Mouse (Mus musculus): ENCODE data around the gene Yrdc.

Yrdc gene

DNA sequence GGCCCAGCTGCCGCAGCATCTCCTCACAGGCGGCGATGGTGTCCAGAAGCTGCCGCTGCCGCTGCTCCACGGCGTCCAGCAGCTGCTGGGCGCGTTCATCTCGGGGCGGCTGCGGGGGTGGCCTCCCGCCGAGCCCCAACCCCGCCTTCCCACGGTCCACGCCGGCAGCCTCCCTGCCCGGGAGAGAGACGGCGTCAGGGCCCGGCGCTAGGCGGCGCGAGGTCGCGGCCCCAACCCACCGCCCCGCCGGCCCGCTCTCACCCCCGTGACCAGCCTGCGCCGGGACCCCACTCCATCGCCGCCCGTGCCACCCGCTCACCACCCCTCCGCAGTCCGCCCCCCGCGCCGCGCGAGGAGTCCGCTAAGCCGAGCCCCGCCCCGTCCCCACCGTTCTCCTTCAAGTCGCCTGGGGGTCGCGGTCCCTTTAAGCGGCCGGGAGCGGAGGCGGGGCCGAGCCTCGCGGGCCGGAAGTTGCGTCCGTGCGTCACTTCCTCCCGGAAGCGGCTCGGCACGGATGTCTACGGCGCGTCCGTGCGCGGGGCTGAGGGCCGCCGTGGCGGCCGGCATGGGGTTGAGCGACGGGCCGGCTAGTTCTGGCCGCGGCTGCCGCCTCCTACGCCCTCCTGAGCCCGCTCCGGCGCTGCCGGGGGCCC lies at the start of gene Yrdc:
Yrdc (plus strand) TSS at position 419 of the 653 bp plus-strand sequence.
- in situ Hi-C loops (cut with MboI; ENCODE audit: low sequenced_read_pairs): no loop called here

DNA sequence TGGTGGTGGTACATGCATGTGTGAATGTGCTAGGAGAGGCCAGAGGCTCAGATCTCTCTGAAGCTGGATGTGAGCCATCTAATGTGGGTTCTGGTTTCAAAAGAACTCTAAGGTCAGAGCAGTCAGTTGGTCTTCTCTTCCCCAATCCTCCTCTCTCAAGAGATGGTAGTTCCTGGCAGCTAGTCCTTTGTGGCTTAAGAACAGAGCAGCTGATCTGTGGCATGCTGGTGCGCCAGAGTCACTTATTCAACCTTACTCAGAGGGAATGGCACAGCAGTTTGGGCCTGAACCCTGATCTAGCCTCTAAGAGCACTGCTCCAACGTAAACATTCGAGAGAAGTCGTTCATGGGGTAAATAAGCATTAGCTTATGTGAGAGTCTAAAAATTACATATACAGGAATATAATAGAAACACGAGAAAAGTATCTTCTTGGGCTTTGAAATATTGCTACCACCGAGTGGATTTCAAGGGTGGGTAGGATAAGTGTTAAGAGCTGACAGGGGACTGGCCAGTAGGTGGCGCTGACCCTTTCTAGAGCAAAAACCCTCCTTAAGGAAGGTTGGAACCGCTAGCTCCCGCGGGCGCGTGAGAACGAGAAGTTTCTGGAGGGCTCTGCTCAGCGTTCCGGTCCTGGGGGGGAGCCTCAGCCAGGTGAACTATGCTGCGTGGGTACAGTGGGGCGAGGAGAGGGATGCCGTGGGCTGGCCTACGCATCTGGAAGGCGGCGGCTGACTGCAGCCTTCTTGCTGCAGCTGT lies 48.7 kb upstream of the Yrdc start, which contains the start of gene Mtf1:
Mtf1 (plus strand) TSS at position 553 of the 757 bp plus-strand sequence.
- in situ Hi-C loops (cut with MboI; ENCODE audit: low sequenced_read_pairs): no loop called here

DNA sequence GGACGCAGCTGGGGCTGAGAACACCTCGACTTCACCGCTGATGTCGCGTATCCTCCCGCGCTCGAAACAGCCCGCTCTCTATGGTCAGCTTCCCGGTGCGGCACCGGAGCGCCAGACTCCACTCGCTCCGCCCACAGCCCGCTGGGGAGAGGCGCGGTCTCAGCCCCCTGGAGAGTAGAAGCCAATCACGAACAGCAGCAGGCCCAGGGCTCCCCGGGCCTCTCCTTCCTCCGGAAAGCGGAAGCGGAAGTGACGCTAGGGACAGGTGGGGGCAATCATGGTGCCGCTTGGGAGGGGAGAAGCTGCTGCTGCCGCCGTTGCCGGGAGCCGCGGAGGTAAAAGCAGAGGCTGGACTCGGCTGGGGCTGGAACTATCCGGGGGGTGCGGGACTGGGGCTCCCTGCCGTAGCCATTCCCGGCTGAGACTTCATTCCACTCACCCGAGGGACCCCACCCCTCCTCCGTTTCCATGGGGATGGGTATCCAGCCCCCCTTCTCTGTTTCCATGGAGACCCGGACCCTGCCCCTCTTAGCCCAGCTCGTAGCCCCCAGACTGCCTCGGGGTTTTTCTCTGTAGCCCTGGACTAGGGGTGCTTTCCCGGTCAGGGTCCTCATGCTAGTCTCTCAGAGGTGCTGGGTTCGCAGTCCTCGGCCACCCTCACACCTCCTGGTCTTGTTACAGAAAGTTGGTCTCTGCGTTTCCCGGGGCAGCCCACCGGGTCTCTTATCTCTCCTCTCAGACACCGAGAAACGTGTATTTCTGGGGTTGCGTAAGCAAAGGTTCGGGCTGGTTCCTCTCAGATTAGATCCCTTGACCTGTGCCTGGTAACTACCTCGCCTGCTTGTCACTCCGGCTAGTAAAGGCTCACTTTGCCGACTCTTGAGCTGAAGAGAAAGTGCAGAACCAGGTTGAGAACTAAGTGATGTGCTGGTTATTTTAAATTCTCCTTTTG lies 47.9 kb upstream of the Yrdc start:
- in situ Hi-C loops (cut with MboI; ENCODE audit: low sequenced_read_pairs): no loop called here

DNA sequence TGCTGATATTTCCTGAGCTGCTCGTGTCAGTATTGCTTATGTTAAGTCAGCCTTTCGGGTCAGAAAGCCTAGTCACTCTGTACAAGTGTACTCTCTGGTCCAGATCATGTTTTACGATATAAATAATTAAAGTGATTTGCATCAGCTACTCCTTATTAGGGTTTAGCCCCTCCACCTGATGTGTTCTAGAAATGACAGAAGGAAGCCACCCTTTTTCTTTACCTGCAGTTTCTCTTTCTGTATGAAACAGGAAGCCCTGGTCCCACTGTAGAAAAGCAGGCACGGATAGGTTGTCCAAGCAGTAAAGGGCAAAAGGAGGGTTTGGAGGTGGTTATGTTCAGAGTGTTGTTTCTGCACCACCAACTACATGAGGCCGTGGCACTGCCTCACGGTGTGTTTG lies 47.1 kb upstream of the Yrdc start:
- in situ Hi-C loops (cut with MboI; ENCODE audit: low sequenced_read_pairs): no loop called here

DNA sequence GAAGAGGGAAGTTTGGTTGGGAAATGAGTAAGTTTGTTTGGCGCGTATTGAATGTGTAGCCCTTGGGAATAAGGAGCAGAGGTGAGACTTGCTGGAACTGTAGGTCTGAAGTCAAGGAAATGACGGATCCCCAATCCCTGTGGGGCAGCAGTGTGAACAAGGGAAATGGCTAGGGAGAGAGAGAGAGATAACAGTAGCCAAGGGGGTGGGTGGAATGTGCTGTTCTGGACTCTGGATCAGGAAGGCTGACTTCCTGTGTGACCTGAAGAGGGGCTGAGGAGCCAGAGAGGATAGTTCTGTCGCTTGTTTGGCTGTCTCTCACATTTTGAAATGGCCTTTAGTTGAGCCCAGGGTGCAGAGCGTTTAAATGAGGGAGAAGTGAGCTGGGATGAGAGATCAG lies 42.0 kb upstream of the Yrdc start:
- in situ Hi-C loops (cut with MboI; ENCODE audit: low sequenced_read_pairs): no loop called here

- in situ Hi-C loops (cut with MboI; ENCODE audit: low sequenced_read_pairs): no loop called here
Measured at GRCm38 (mm10) chr4:124809136-124809883, 41.2 kb upstream of the Yrdc start.

DNA sequence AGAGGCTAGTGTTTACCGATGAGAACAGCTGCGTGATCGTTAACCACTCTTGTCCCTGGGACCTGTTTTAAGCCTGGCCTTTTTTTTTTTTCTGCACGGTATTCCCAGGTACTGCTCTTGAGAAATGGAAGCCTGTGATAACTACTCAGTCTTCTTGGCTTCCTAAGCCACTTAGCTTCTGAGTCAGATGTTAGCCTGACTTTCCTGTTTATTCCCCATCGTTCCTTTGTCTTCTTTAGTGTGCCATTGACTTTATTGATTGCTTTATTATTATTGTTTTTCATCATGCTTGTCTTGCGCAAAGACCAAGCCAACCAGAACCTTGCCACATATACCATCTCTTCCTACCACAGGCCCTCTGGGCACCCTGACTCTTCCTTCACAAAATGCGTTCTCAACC lies 40.4 kb upstream of the Yrdc start:
- in situ Hi-C loops (cut with MboI; ENCODE audit: low sequenced_read_pairs): no loop called here

GRCm38 (mm10) chr4:124811347-124811975 lies 39.0 kb upstream of the Yrdc start:
- in situ Hi-C loops (cut with MboI; ENCODE audit: low sequenced_read_pairs): no loop called here

DNA sequence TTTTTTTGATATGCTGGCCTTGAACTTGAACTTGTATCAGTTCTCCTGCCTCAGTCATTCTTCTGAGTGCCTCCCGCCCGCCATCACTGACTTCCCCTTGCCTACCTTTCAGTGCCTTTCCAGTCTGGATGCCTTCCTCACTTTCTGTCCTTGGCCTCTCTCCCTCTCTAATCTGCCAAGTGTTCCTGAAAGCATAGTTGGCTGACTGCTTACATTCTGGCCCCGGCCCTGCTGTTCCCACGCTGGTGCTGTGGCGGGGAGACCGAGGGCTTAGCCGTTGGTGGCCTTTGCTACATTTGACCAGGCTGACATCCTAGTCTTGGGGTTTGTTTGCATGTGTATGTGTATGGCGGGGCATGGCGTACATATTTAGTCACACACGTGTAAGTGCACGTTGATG lies 34.6 kb upstream of the Yrdc start:
- in situ Hi-C loops (cut with MboI; ENCODE audit: low sequenced_read_pairs): no loop called here

DNA sequence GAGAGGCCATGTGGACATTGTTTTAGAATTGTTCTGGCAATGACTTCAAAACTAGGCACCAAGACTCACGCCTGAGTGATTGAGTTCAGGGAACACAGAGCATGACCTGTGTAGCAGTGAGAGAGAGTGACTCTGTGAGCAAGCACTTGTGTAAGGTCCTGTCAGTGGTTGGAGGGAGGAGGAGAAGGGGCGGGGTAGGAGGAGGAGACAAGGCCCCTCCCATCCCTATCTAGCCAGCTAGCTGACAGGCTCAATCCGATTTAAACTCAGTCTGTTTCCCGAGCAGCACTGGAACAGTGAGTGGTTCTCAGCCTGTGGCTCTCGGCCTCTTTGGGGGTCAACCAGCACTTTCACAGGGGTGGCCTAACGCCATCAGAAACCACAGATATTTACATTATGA lies 32.7 kb upstream of the Yrdc start:
- in situ Hi-C loops (cut with MboI; ENCODE audit: low sequenced_read_pairs): no loop called here

DNA sequence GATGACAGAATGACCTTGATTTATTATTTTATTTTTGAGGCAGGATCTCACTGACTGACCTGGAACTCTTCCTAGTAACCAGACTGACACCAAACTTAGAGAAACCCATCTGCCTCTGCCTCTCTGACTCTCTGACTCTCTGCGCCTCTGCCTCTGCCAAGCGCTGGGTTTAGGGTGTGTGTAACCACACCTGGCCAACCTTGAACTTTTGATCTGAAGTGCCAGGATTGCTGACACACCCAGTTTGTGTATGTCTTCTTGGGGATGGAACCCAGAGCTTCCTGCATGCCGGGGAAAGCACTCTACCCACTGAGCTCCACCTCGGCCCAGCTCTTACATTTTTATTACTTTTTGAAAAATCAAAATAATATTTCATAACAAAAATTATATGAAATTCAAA lies 31.6 kb upstream of the Yrdc start:
- in situ Hi-C loops (cut with MboI; ENCODE audit: low sequenced_read_pairs): no loop called here

DNA sequence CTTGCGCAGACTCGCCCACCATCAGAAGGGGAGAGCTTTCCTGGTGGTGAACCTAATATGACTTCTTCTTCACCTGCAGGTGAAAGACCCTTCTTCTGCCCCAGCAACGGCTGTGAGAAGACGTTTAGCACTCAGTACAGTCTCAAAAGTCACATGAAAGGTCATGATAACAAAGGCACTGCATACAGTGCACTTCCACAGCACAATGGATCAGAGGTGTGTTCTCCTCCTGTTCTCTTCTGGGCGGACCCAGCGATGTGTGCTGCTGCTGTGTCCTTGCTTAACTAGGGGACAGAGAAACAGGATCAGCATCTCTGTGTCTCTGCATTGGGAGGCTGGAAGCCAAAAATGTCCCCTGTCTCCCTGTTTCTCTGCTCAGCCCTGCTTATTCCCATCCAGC lies 25.5 kb upstream of the Yrdc start:
- in situ Hi-C loops (cut with MboI; ENCODE audit: low sequenced_read_pairs): no loop called here

GRCm38 (mm10) chr4:124825371-124825965 lies 25.0 kb upstream of the Yrdc start:
- in situ Hi-C loops (cut with MboI; ENCODE audit: low sequenced_read_pairs): no loop called here

- in situ Hi-C loops (cut with MboI; ENCODE audit: low sequenced_read_pairs): no loop called here
Measured at GRCm38 (mm10) chr4:124829671-124830070, 20.8 kb upstream of the Yrdc start.

- in situ Hi-C loops (cut with MboI; ENCODE audit: low sequenced_read_pairs): no loop called here
Measured at GRCm38 (mm10) chr4:124832796-124833195, 17.7 kb upstream of the Yrdc start.

GRCm38 (mm10) chr4:124838035-124838700 lies 12.3 kb upstream of the Yrdc start:
- in situ Hi-C loops (cut with MboI; ENCODE audit: low sequenced_read_pairs): no loop called here

DNA sequence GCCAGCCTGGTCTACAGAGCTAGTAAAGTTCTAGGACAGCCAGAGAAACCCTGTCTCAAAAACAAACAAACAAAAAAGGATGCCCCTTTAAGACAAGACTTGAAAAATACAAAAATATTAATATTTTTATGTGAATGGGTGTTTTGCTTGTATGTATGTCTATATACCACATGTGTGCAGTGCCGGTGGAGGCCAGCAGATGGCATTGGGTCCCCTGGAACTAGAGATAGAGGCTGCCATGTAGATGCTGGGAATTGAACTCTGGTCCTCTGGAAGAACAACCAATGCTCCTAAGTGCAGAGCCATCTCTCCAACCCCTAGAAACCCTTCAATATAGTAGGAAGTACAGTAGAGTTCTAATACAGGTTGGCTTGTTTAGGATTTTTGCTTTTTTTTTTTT lies 9.5 kb upstream of the Yrdc start:
- in situ Hi-C loops (cut with MboI; ENCODE audit: low sequenced_read_pairs): no loop called here

GRCm38 (mm10) chr4:124843493-124843892 lies 7.0 kb upstream of the Yrdc start:
- in situ Hi-C loops (cut with MboI; ENCODE audit: low sequenced_read_pairs): no loop called here

DNA sequence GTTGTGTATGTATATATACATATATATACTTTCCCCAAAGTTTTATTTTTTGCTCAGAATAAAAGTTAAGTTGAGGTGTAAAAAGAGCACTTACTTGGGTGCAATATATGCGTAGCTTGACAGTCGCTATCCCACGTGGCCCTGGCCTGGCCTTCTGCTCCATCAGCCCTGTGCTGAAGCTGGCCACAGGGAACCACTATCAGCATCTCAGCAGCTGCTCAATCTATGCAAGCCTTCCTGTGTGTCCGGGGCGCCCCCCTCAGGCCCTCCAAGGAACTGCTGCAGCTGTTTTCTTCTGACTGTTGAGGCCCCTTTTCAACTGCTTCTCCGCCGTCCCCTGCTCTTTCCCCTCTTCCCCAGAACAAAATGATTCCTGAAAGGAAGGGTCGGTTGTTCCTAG lies 2.9 kb upstream of the Yrdc start:
- in situ Hi-C loops (cut with MboI; ENCODE audit: low sequenced_read_pairs): no loop called here
